Mouse (Mus musculus): ENCODE results near the gene Olfml2b. TPM values are rescaled to one million over a fixed set of nuclear protein-coding genes. Genes with fewer than 3 reads are reported as not detected.

Gene Olfml2b
- total RNA-seq, 2 experiments from 2014 or later: 16.0 to 17.9 TPM

Other genes with a start within 250 kb of the Olfml2b start
- 10 to 100 TPM; 14.5 to 20.1 TPM for gene Nos1ap, start 54.7 kb upstream of the Olfml2b start, total RNA-seq (2021)
- gene Atf6, start 223.2 kb downstream of the Olfml2b start, total RNA-seq (2021): 10 to 100 TPM; 26.1 to 27.6 TPM
- under 1 TPM; 0.45 to 0.76 TPM for gene Gm26620, start 240.5 kb downstream of the Olfml2b start, total RNA-seq (2021)
- gene Dusp12, start 241.0 kb downstream of the Olfml2b start, total RNA-seq (2021): 10 to 100 TPM; 14.0 to 17.7 TPM

Data from adrenal gland, postnatal 10 days (tissue).